Comparison of ENCODE assay signal across 27 mouse cellular contexts in the genomic region with DNA sequence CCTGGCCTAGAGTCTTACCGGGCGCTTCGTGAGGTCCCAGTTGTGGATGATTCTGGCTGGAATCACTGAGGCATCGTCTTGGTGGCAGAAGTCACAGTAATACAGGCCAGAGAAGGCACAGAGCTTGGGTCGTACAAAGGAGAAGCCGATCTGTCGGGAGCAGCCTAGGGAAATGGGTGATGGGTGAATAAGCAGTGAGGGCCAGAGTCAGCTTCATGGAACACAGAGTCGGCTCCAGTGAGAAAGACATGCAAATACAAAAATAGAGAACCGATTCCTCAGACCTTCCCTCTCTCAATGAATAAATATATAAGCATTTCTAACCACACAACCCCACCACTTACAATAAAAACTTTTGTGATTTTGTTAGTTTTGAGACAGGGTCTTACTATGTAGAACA. TPM values are rescaled to one million over a fixed set of nuclear protein-coding genes. Genes with fewer than 3 reads are reported as not detected.
DNase-seq lines count a peak whose midpoint lies in the region; ATAC-seq and TF ChIP-seq lines count a peak whose summit lies in the region.
"Had no signal": no experiment of that assay in that cellular context is flagged by ENCODE, and none has a peak within 500 bp of the region (broad histone marks: within the 10 kb centered on the region; RNA-seq: fewer than 3 reads in every experiment).

No protein-coding gene starts in this region.

- H3K27ac ChIP-seq in spleen, adult 2 months (ENCODE audit: insufficient read depth, low read length), result peak overlapping the region; percentile 57
- peak overlapping the region; percentile 49 for H3K27ac ChIP-seq in CH12.LX (ENCODE audit: insufficient read depth, low read depth)
- H3K27ac ChIP-seq in forebrain, embryonic 10.5 days, result no peak overlapping the region
- H3K27ac ChIP-seq: hindbrain, embryonic 10.5 days; hindbrain, embryonic 14.5 days; hindbrain, postnatal 0 days had no signal

- TF ChIP-seq RAD21 in CH12.LX (IDR thresholded peaks at IDR 0.05; ENCODE audit: low read depth, low read length), result no peak

- dilution Hi-C loops in CH12.LX (cut with MboI; ENCODE audit: extremely low pct_ligation_motif_present, extremely low pct_unique_long_range_greater_than_20kb, low sequenced_read_pairs), result no loop called here

- in situ Hi-C loops in CH12.LX (cut with MboI; ENCODE audit: low pct_ligation_motif_present, low pct_unique_long_range_greater_than_20kb, low sequenced_read_pairs), result no loop called here

- ATAC-seq in neutrophil, adult 5-6 weeks (ENCODE audit: extremely low read depth, insufficient number of reproducible peaks, low FRiP score, poor library complexity, severe bottlenecking), result peak; percentile 36
- ATAC-seq: CD4-positive, CD25-positive, alpha-beta regulatory T cell, adult 4 months; forebrain, embryonic 14.5 days; forebrain, postnatal 0 days; hindbrain, postnatal 0 days; inflammation-experienced regulatory T-cells, adult 6 months; intestine, embryonic 16.5 days had no signal

- H3K4me2 ChIP-seq in CH12.LX (ENCODE audit: insufficient read depth, low read depth, poor library complexity, severe bottlenecking), result peak overlapping the region; percentile 26
- H3K4me2 ChIP-seq: heart, embryonic 12.5 days; heart, embryonic 15.5 days; hindbrain, embryonic 14.5 days had no signal

- TF ChIP-seq POLR2A in spleen, adult 2 months (IDR thresholded peaks at IDR 0.05; ENCODE audit: low read depth, low read length), result no peak
- peak; percentile 34; the same call in 1 of the 2 replicates for TF ChIP-seq POLR2A in CH12.LX (IDR thresholded peaks at IDR 0.05; ENCODE audit: low read depth, low read length)

- H3K79me2 ChIP-seq in CH12.LX (replicated peaks; ENCODE audit: control insufficient read depth, extremely low read depth, insufficient read depth, poor library complexity, severe bottlenecking), result no peaks in the 10 kb centered on the region

- TF ChIP-seq EP300 in CH12.LX (IDR thresholded peaks at IDR 0.05; ENCODE audit: low read length), result peak; percentile 87

- DNase-seq in spleen, adult 2 months (ENCODE audit: low read depth in 1 of 2, low spot score in 2 of 2), result peak in 1 of 2 experiments; percentile 31
- no peak for DNase-seq in spleen, postnatal 10 days (ENCODE audit: low spot score in 2 of 2)
- peak; percentile 59 for DNase-seq in CH12.LX (ENCODE audit: extremely low read depth)
- DNase-seq in forebrain, embryonic 10.5 days (ENCODE audit: extremely low spot score, low spot score), result no peak
- no peak for DNase-seq in heart, adult 18-20 months
- DNase-seq: adrenal gland, adult 2 months; adrenal gland, postnatal 14 days; cerebellum, adult 11-12 months; cerebellum, adult 8-10 months; cerebellum, postnatal 10 days; cerebellum, postnatal 36 days; forebrain, postnatal 0 days; gastrocnemius, postnatal 14 days; heart, adult 11 months; heart, postnatal 10 days; heart, postnatal 36 days had no signal

- H3K4me3 ChIP-seq in spleen, adult 2 months (ENCODE audit: extremely low read depth, insufficient read depth, insufficient read length), result peak overlapping the region; percentile 40; the same call in 1 of the 2 replicates
- peak overlapping the region in 2 of 3 experiments; percentile 5 to 19 for H3K4me3 ChIP-seq in CH12.LX (replicated peaks in 1 of 3; ENCODE audit: low read depth in 2 of 3, low read length in 2 of 3, poor library complexity in 1 of 3)
- no peak overlapping the region for H3K4me3 ChIP-seq in forebrain, embryonic 10.5 days
- H3K4me3 ChIP-seq: gastrocnemius, adult 2 months; heart, embryonic 12.5 days; heart, embryonic 15.5 days; hindbrain, embryonic 10.5 days had no signal

- H3K36me3 ChIP-seq in spleen, adult 2 months (ENCODE audit: control insufficient read depth, insufficient read depth, low read length), result peaks cover 35% of the 10 kb centered on the region
- H3K36me3 ChIP-seq in CH12.LX (replicated peaks in 1 of 2; ENCODE audit: control insufficient read depth in 1 of 2, insufficient read depth in 1 of 2, low read length in 1 of 2), result peaks cover 29 to 88% of the 10 kb centered on the region in 2 experiments
- H3K36me3 ChIP-seq in forebrain, embryonic 10.5 days (replicated peaks), result peaks cover 80% of the 10 kb centered on the region

- peaks cover 53% of the 10 kb centered on the region for H3K4me1 ChIP-seq in spleen, adult 2 months (ENCODE audit: control insufficient read depth, insufficient read depth, insufficient read length)
- peaks cover 58 to 99% of the 10 kb centered on the region in 2 experiments for H3K4me1 ChIP-seq in CH12.LX (ENCODE audit: control insufficient read depth in 1 of 2, insufficient read depth in 2 of 2)
- no peaks in the 10 kb centered on the region; the same call in 1 of the 2 replicates for H3K4me1 ChIP-seq in forebrain, embryonic 10.5 days
- H3K4me1 ChIP-seq: hindbrain, embryonic 10.5 days had no signal

- H3K27me3 ChIP-seq in spleen, adult 2 months (ENCODE audit: control insufficient read depth, insufficient read depth, low read length), result no peaks in the 10 kb centered on the region
- H3K27me3 ChIP-seq in CH12.LX (replicated peaks), result no peaks in the 10 kb centered on the region
- no peaks in the 10 kb centered on the region for H3K27me3 ChIP-seq in forebrain, embryonic 10.5 days (ENCODE audit: poor library complexity, severe bottlenecking)
- H3K27me3 ChIP-seq: heart, embryonic 12.5 days; heart, embryonic 15.5 days had no signal

- H3K9ac ChIP-seq in CH12.LX (ENCODE audit: insufficient read depth, low read depth), result 0 out of 2 replicates have a peak overlapping the region, but pooled peaks have one; percentile 7
- H3K9ac ChIP-seq: forebrain, postnatal 0 days; heart, embryonic 12.5 days; heart, embryonic 15.5 days; hindbrain, embryonic 14.5 days had no signal

- H3K9me3 ChIP-seq in CH12.LX (replicated peaks; ENCODE audit: low read length), result no peaks in the 10 kb centered on the region
- no peaks in the 10 kb centered on the region for H3K9me3 ChIP-seq in forebrain, embryonic 10.5 days
- H3K9me3 ChIP-seq: heart, embryonic 12.5 days; heart, embryonic 15.5 days; hindbrain, embryonic 10.5 days had no signal

- no peak for TF ChIP-seq CTCF in spleen, adult 2 months (IDR thresholded peaks at IDR 0.05; ENCODE audit: extremely low read depth, insufficient read depth, insufficient read length, insufficient replicate concordance)
- no peak for TF ChIP-seq CTCF in CH12.LX (conservative IDR thresholded peaks at IDR 0.05 in 1 of 2, IDR thresholded peaks at IDR 0.05 in 1 of 2; ENCODE audit: low read depth in 2 of 2, low read length in 2 of 2)

- 44% methylated on average over 9 of the region's 9 CpGs for WGBS in spleen, adult 2 months
- 92% methylated on average over 9 of the region's 9 CpGs for WGBS in forebrain, embryonic 10.5 days

TF ChIP-seq in CH12.LX, 34 proteins besides CTCF, POLR2A, EP300 and RAD21 (continues in another document):
- TF ChIP-seq HCFC1 (IDR thresholded peaks at IDR 0.05; ENCODE audit: low read depth, low read length), result no peak
- TF ChIP-seq MYC (IDR thresholded peaks at IDR 0.05; ENCODE audit: low read depth, low read length), result no peak
- no peak for TF ChIP-seq TBP (conservative IDR thresholded peaks at IDR 0.05; ENCODE audit: low read depth, low read length)
- TF ChIP-seq ELF1 (IDR thresholded peaks at IDR 0.05; ENCODE audit: low read depth, low read length), result peak; percentile 24; the same call in 1 of the 2 replicates
- TF ChIP-seq ZMIZ1 (IDR thresholded peaks at IDR 0.05; ENCODE audit: low read depth, low read length), result no peak
- TF ChIP-seq USF2 (conservative IDR thresholded peaks at IDR 0.05; ENCODE audit: low read depth, low read length), result no peak
- 0 out of 2 replicates have a peak, but pooled peaks have one; percentile 16 for TF ChIP-seq MXI1 (IDR thresholded peaks at IDR 0.05; ENCODE audit: low read depth, low read length)
- no peak for TF ChIP-seq ZC3H11A (IDR thresholded peaks at IDR 0.05; ENCODE audit: low read depth, low read length)
- no peak; the same call in 1 of the 2 replicates for TF ChIP-seq UBTF (IDR thresholded peaks at IDR 0.05; ENCODE audit: low read depth, low read length)
- no peak; the same call in 1 of the 2 replicates for TF ChIP-seq CHD1 (IDR thresholded peaks at IDR 0.05; ENCODE audit: low read depth, low read length)
- TF ChIP-seq NELFE (IDR thresholded peaks at IDR 0.05; ENCODE audit: low read depth, low read length), result no peak
- TF ChIP-seq POLR2AphosphoS2 (IDR thresholded peaks at IDR 0.05; ENCODE audit: low read depth, low read length), result no peak
- TF ChIP-seq CHD2 (IDR thresholded peaks at IDR 0.05; ENCODE audit: low read length), result peak; percentile 48
- TF ChIP-seq SMC3 (IDR thresholded peaks at IDR 0.05; ENCODE audit: low read depth, low read length), result no peak
- TF ChIP-seq ZNF384 (IDR thresholded peaks at IDR 0.05; ENCODE audit: low read depth, low read length), result no peak
- no peak for TF ChIP-seq PAX5 (IDR thresholded peaks at IDR 0.05; ENCODE audit: low read length)
- TF ChIP-seq JUND (conservative IDR thresholded peaks at IDR 0.05; ENCODE audit: low read depth, low read length), result 0 out of 2 replicates have a peak, but pooled peaks have one; percentile 13
- TF ChIP-seq KAT2A (IDR thresholded peaks at IDR 0.05; ENCODE audit: insufficient replicate concordance, low read length), result 0 out of 2 replicates have a peak, but pooled peaks have one; percentile 24
- TF ChIP-seq IRF4 (IDR thresholded peaks at IDR 0.05; ENCODE audit: low read depth, low read length), result peak; percentile 87
- no peak for TF ChIP-seq MAX (IDR thresholded peaks at IDR 0.05; ENCODE audit: low read length)
- peak; percentile 38; the same call in 1 of the 2 replicates for TF ChIP-seq TCF12 (IDR thresholded peaks at IDR 0.05; ENCODE audit: low read depth, low read length)
- TF ChIP-seq ZKSCAN1 (IDR thresholded peaks at IDR 0.05; ENCODE audit: borderline replicate concordance, low read depth, low read length), result no peak

RNA-seq across cellular contexts. Expression of gene Arhgap27, which starts 10.4 kb away (rescaled TPM):
- polyA plus RNA-seq in spleen, adult 2 months (2012; rRNA removed), result 90.0 and 101 TPM in 2 replicates
- total RNA-seq in CH12.LX (2012; rRNA removed) (24.4 and 26.1 TPM in 2 replicates), CH12.LX (2014; rRNA removed) (11.4 and 11.8 TPM in 2 replicates)
- polyA plus RNA-seq in CH12.LX (2012; ENCODE audit: insufficient read length, low read depth), result 26.7 and 30.9 TPM in 2 replicates
- 59.8 and 81.4 TPM in 2 replicates for total RNA-seq in neutrophil, adult 5-6 weeks (2017)
- polyA plus RNA-seq in forebrain, embryonic 10.5 days (2016; fragmentation: Nextera tagmentation; extraction: Ambion mirVana), result 3.7 and 3.8 TPM in 2 replicates
- total RNA-seq in heart, adult 18-20 months (2021), result 10 to 100 TPM; 15.3 to 20.3 TPM

RNA-seq across cellular contexts. Expression of gene Plekhm1, which starts 38.6 kb away (rescaled TPM):
- 26.8 and 27.5 TPM in 2 replicates for polyA plus RNA-seq in spleen, adult 2 months (2012; rRNA removed)
- 5.3 and 5.4 TPM in 2 replicates for total RNA-seq in CH12.LX (2012; rRNA removed)
- 2.7 and 3.5 TPM in 2 replicates for total RNA-seq in CH12.LX (2014; rRNA removed)
- 18.3 and 23.2 TPM in 2 replicates for polyA plus RNA-seq in CH12.LX (2012; ENCODE audit: insufficient read length, low read depth)
- total RNA-seq in neutrophil, adult 5-6 weeks (2017), result 28.5 and 29.7 TPM in 2 replicates
- 8.4 TPM in 2 replicates for polyA plus RNA-seq in forebrain, embryonic 10.5 days (2016; fragmentation: Nextera tagmentation; extraction: Ambion mirVana)
- 10 to 100 TPM; 10.8 to 12.8 TPM for total RNA-seq in heart, adult 18-20 months (2021)
